Mouse (Mus musculus): ENCODE results near the gene Cyp2w1. TPM values are rescaled to one million over a fixed set of nuclear protein-coding genes. Genes with fewer than 3 reads are reported as not detected.
"Not testable (repeated sequence)": the region's sequence is repeated elsewhere in the genome, so short reads cannot be mapped to it uniquely, and the experiment has no call there.

The Cyp2w1 gene
- polyA plus RNA-seq, 1 experiment from 2014 or later, result not detected

DNA sequence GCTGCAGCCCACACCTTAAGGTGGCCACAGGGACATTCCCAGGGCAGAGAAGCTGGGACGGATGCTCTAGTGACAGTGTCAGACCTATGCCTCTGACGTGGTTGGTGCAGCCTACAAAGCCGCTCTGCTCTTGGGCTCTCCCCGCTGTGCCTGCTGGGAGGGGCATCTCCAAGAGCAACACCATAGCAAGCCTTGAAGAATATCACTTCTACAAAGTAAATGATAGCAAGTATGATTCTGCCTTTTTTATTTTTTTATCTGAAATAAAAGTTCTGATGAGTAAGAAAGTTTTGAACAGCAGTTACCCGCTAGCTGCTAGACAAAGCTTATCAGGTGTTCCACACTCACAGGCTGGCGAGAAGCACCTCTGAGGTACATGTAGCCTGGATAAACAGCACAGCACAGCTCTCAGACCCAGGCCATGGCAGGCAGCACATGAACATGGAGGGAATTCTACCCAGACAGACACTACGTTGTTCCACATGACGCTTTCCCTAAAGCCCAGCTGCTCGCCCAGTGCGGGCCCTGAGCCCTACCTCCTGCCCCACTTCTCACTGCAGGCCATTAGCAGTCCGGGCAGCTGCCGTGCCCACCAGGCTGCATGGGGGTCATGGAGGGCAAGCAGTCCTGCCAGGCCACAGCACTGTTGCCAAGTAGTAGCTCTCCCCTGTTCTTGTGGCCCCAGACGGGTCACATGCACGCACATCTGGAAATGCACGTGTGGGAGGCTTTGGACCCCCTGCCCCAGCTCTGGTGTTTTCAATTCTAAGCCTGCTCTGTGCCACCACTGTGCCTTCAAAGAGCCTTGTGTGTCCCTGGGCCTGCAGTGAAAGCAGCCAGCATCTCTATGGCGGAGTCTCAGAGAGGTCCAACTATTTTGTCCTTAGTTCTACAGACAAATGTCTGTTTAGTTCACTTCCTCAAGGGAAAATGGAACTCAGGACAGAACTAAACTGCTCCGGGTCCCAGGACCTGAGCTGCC, 36.6 kb downstream of the Cyp2w1 start:
- Histone ChIP-seq H3K27me3 (no peaks in the 10 kb centered on the region), H3K4me3 (no peak overlapping the region), H3K27ac (peak overlapping the region; percentile 74), H3K9me3 (no peaks in the 10 kb centered on the region), H3K4me1 (peaks cover 47% of the 10 kb centered on the region), H3K36me3 (peaks cover 2% of the 10 kb centered on the region; the same call in 1 of the 2 replicates), H3K9ac (no peak overlapping the region), H3K4me2 (no peak overlapping the region)
- WGBS, result 61% methylated on average over 17 of the region's 17 CpGs
- no peak for ATAC-seq (ENCODE audit: borderline replicate concordance, extremely low read depth, low FRiP score, low TSS enrichment)

DNA sequence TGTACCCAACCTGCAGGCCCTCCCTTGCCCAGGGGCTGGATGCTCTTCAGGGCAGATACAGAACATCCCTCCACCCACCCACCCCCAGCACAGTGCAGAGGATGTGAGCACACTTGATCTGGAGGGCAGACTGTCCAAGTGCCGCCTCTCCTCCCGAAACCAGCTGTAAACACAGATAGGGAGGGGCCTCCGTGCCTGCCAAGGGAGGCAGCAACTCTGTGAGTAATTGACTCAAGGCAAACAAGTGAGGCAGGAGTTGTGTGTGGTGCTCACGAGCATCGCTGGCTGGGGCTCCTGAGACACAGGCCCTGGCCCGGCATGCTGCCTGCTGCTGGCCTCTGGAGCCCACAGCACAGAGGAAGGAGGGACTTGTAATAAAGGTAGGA, 37.3 kb downstream of the Cyp2w1 start:
- peaks cover 5% of the 10 kb centered on the region; the same call in 1 of the 2 replicates for H3K36me3 ChIP-seq
- H3K4me1 ChIP-seq, result peaks cover 41% of the 10 kb centered on the region
- peak; percentile 81 for ATAC-seq (ENCODE audit: borderline replicate concordance, extremely low read depth, low FRiP score, low TSS enrichment)
- H3K9ac ChIP-seq, result no peak overlapping the region
- no peak overlapping the region for H3K4me2 ChIP-seq
- H3K27ac ChIP-seq, result peak overlapping the region; percentile 74
- H3K9me3 ChIP-seq, result no peaks in the 10 kb centered on the region
- H3K27me3 ChIP-seq, result no peaks in the 10 kb centered on the region
- 6% methylated on average over 6 of the region's 6 CpGs for WGBS
- H3K4me3 ChIP-seq, result no peak overlapping the region

DNA sequence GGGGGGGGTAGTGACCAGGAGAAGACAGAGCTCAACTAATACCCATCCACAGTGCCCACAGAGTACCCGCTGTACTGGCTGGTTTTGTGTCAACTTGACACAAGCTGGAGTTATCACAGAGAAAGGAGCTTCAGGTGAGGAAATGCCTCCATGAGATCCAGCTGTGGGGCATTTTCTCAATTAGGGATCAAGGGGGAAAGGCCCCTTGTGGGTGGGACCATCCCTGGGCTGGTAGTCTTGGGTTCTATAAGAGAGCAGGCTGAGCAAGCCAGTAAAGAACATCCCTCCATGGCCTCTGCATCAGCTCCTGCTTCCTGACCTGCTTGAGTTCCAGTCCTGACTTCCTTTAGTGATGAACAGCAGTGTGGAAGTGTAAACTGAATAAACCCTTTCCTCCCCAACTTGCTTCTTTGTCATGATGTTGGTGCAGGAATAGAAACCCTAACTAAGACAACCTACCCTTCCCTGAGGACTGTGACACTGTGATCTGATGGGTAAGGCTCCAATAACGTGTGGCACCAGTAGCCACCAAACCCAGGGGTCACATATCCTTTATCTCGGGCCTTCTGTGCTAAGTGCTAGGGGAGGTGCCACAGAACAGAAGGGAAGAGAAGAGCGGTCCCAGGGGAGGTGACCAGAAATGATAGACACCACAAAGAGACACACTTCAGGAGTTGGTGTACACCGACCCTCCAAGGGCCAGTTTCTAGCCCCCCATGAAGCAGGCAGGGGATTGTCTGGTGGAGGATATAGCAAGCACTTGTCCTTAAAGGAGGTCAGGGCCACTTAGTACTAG, 38.1 kb downstream of the Cyp2w1 start:
- not testable (repeated sequence) for H3K9me3 ChIP-seq; H3K9ac ChIP-seq; H3K4me3 ChIP-seq; H3K27ac ChIP-seq; ATAC-seq (ENCODE audit: borderline replicate concordance, extremely low read depth, low FRiP score, low TSS enrichment); H3K36me3 ChIP-seq; H3K4me2 ChIP-seq; H3K27me3 ChIP-seq
- H3K4me1 ChIP-seq, result peaks cover 38% of the 10 kb centered on the region
- WGBS, result 65% methylated on average over 5 of the region's 5 CpGs

DNA sequence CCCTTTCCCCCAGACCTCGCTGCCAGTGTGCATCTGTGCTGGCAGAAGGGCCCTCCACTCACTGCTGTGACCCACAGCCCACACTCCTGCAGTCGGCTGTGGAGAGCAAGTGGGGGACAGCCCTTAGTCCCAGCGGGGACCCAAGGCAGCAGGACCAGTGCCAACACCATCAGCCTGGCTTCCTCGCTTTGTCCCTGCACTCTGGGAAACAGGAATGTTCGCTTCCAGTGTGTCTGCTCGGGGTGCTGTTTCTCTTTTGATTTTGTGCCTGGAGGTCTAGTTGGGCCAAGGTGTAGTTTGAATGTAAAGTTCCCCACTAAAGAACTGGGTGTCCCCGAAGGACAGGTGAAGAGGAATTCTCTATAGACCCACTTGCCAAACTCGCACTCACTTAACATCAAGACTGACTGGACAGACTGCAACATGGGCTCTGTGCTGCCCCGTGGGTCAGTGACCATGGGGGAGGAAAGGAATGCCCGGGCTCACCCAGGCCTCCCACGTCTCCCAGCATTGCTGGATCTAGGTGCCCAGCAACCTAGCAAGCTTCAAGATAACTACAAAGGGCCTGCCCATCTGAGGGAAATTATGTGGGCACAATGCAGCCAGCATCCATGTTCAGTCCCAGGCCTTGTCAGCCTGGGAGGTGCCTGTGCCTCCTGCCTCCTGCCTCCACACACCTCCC, 39.0 kb downstream of the Cyp2w1 start:
- no peak overlapping the region for H3K9ac ChIP-seq
- no peak for ATAC-seq (ENCODE audit: borderline replicate concordance, extremely low read depth, low FRiP score, low TSS enrichment)
- no peak overlapping the region for H3K4me3 ChIP-seq

DNA sequence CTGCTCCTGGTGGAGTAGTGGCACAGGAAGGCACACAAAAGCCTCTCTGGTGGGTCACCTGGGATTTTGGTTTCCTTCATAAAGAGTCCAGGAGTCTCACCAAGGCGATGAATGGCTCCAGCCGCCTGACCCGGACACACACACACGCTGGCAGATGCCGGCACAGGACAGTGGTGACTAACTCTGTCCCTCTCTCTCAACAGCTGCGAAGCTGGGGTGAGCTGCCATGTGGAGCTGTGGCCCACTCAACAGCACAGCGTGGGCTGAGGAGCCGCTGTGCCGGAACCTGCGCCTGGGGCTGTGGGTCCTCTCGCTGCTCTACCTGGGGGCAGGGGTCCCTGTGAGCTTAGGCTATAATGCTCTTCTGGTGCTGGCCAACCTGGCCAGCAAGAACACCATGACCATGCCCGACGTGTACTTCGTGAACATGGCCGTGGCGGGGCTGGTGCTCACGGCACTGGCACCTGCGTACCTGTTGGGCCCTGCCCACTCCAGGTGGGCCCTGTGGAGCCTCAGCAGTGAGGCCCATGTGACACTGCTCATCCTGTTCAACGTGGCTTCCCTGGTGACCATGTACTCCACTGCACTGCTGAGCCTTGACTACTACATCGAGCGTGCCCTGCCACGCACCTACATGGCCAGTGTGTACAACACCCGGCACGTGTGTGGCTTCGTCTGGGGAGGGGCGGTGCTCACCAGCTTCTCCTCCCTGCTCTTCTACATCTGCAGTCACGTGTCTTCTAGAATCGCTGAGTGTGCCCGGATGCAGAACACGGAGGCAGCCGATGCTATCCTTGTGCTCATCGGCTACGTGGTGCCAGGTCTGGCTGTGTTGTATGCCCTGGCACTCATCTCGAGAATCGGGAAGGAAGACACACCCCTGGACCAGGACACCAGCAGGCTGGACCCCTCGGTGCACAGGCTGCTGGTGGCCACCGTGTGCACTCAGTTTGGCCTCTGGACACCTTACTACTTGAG, 40.1 kb downstream of the Cyp2w1 start:
- no peak for ATAC-seq (ENCODE audit: borderline replicate concordance, extremely low read depth, low FRiP score, low TSS enrichment)
- Histone ChIP-seq H3K9ac (no peak overlapping the region), H3K4me1 (peaks cover 32% of the 10 kb centered on the region), H3K27ac (no peak overlapping the region), H3K9me3 (no peaks in the 10 kb centered on the region), H3K36me3 (peaks cover 5% of the 10 kb centered on the region; the same call in 1 of the 2 replicates), H3K4me2 (no peak overlapping the region), H3K27me3 (no peaks in the 10 kb centered on the region), H3K4me3 (no peak overlapping the region)
- 89% methylated on average over 37 of the region's 37 CpGs for WGBS

More for the DNA sequence above, 39.0 kb downstream of the Cyp2w1 start:
- WGBS, result 71% methylated on average over 11 of the region's 11 CpGs
- Histone ChIP-seq H3K36me3 (peaks cover 5% of the 10 kb centered on the region; the same call in 1 of the 2 replicates), H3K27ac (no peak overlapping the region), H3K4me2 (no peak overlapping the region), H3K27me3 (no peaks in the 10 kb centered on the region), H3K4me1 (peaks cover 38% of the 10 kb centered on the region), H3K9me3 (no peaks in the 10 kb centered on the region)

DNA sequence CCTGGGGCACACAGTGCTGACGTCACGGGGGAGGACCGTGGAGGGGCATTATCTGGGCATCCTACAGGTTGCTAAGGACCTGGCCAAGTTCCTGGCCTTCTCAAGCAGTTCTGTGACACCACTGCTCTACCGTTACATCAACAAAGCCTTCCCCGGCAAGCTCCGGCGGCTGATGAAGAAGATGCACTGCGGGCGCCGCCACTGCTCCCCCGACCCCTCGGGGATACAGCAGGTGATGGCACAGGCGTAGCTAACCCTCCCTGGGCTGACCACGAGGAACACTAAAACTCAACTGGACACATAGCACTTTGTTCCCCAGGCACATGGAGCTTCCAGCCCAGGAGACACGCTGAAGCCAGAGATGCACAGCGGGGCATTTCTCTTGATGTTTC, 40.8 kb downstream of the Cyp2w1 start:
- no peak for ATAC-seq (ENCODE audit: borderline replicate concordance, extremely low read depth, low FRiP score, low TSS enrichment)
- Histone ChIP-seq H3K4me2 (no peak overlapping the region), H3K9me3 (no peaks in the 10 kb centered on the region), H3K9ac (no peak overlapping the region), H3K36me3 (peaks cover 5% of the 10 kb centered on the region; the same call in 1 of the 2 replicates), H3K4me3 (no peak overlapping the region), H3K4me1 (peaks cover 27% of the 10 kb centered on the region), H3K27me3 (no peaks in the 10 kb centered on the region), H3K27ac (no peak overlapping the region)
- WGBS, result 87% methylated on average over 16 of the region's 16 CpGs

DNA sequence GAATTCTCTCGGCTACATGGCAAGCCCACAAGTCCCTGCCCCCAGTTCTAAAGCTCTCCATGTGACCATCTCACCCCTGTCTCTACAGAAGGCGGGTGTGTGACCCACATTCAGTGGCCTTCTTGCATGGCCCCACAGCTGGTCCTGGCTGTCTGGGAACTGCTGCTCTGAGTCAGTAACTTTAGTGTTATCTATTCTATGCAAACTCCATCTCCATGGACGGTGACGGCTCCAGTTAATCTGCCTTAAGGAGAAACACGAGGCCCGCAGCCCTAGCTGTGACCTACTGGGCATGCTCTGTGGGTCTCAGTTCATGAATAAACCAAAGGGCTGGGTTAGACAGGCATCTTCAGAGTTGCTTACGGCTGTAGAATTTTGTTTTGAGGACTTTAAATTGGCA, 42.0 kb downstream of the Cyp2w1 start:
- peaks cover 5% of the 10 kb centered on the region; the same call in 1 of the 2 replicates for H3K36me3 ChIP-seq
- 70% methylated on average over 7 of the region's 7 CpGs for WGBS
- no peak for ATAC-seq (ENCODE audit: borderline replicate concordance, extremely low read depth, low FRiP score, low TSS enrichment)

DNA sequence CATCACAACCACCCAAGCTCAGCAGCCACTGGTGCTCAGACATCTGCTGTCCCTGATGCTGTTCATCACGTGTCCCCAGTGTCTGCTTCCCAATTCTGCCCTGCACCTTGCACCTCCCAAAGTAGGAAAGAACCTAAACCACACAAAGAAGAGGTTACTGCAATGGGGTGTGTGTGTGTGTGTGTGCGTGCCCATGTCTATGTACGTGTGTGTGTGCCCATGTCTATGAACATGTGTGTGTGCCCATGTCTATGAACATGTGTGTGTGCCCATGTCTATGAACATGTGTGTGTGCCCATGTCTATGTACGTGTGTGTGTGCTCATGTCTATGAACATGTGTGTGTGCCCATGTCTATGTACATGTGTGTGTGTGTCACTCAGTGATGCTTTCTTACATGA, 43.1 kb downstream of the Cyp2w1 start:
- peaks cover 5% of the 10 kb centered on the region; the same call in 1 of the 2 replicates for H3K36me3 ChIP-seq
- H3K4me1 ChIP-seq, result peaks cover 10% of the 10 kb centered on the region
- no peaks in the 10 kb centered on the region for H3K9me3 ChIP-seq
- H3K27ac ChIP-seq, result no peak overlapping the region
- ATAC-seq (ENCODE audit: borderline replicate concordance, extremely low read depth, low FRiP score, low TSS enrichment), result no peak
- no peak overlapping the region for H3K9ac ChIP-seq
- no peak overlapping the region for H3K4me2 ChIP-seq
- WGBS, result 86% methylated on average over 4 of the region's 4 CpGs
- H3K4me3 ChIP-seq, result no peak overlapping the region
- no peaks in the 10 kb centered on the region for H3K27me3 ChIP-seq

More for the DNA sequence above, 42.0 kb downstream of the Cyp2w1 start:
- H3K27me3 ChIP-seq, result no peaks in the 10 kb centered on the region
- no peak overlapping the region for H3K4me2 ChIP-seq
- no peak overlapping the region for H3K4me3 ChIP-seq
- no peaks in the 10 kb centered on the region for H3K9me3 ChIP-seq
- no peak overlapping the region for H3K27ac ChIP-seq
- peaks cover 18% of the 10 kb centered on the region for H3K4me1 ChIP-seq
- H3K9ac ChIP-seq, result no peak overlapping the region

DNA sequence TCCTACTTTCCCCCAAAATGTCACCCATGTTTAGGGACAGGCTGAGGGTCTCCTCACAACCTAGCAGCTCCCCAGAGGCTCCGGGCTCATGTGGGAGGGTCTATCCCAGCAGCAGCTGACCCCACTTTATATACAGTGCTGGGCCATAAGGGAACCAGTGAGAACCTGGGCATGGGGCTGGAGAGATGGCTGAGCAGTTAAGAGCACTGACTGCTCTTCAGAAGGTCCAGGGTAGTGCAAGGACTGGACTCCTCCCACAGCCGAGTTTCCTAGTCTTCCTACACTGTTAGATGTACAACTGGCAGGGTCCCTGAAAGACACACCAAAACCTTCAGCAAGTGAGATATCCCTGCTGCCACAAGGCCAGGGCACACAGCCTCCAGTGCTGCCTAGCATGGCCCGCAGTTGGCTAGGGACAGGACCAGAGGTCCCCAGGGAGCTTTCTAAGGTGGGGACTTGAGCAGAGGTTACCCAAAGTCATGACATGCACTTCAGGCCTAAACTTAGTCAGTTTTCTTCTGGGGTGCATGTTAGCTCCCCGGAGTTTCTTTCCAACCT, 45.0 kb downstream of the Cyp2w1 start:
- Histone ChIP-seq H3K9ac (no peak overlapping the region), H3K27me3 (no peaks in the 10 kb centered on the region), H3K4me1 (peaks cover 5% of the 10 kb centered on the region), H3K4me2 (no peak overlapping the region), H3K36me3 (peaks cover 5% of the 10 kb centered on the region; the same call in 1 of the 2 replicates), H3K27ac (no peak overlapping the region), H3K4me3 (no peak overlapping the region), H3K9me3 (no peaks in the 10 kb centered on the region)
- WGBS, result 89% methylated on average over 4 of the region's 4 CpGs
- ATAC-seq (ENCODE audit: borderline replicate concordance, extremely low read depth, low FRiP score, low TSS enrichment), result no peak

DNA sequence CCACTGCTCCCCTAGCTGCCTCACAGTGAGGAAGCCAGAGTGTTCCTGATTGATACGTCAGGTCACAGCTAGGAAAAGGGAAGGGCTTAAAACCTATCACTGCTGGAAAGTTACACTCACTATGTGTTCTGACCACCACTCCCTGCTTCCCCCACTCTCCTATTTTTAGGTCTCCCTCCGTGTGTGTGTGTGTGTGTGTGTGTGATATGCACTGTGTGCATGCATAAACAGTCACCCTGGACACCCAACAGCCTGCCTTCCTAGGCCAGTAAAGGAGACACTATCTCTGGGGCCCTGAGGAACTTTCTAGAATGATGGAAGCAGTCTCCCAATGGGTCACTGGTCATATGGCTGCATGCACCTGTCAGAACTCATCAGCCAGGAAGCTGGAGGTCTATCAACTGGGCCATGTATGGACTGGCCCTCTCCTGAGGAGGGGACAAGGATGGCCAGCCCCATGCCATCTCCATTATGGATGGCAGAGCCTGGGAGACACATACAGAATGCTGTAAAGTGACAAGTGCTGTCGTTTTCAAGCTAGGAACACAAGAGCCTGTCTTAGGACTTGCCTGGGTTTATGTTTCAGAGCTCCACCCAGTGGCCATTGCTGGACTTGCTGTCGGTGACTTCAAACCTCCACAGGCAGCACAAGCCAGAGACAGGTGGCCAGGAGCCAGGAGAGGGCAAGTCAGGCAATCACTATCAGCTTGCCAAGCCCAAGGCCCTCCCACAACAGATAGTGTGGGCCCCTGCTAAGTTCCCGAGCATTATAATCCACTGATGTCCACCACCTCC, 45.7 kb downstream of the Cyp2w1 start:
- ATAC-seq (ENCODE audit: borderline replicate concordance, extremely low read depth, low FRiP score, low TSS enrichment), result peak; percentile 70
- no peaks in the 10 kb centered on the region for H3K9me3 ChIP-seq
- peaks cover 5% of the 10 kb centered on the region for H3K4me1 ChIP-seq
- no peak overlapping the region for H3K9ac ChIP-seq
- 31% methylated on average over 5 of the region's 5 CpGs for WGBS
- H3K27me3 ChIP-seq, result no peaks in the 10 kb centered on the region
- no peak overlapping the region for H3K4me2 ChIP-seq
- H3K36me3 ChIP-seq, result 0 out of 2 replicates have a peak, but pooled peaks cover 5% of the 10 kb centered on the region
- no peak overlapping the region for H3K4me3 ChIP-seq
- H3K27ac ChIP-seq, result no peak overlapping the region
